Mouse (Mus musculus) thymus, postnatal 4 days (tissue): ENCODE results near the gene Rnf40.
"Not testable (repeated sequence)": the region's sequence is repeated elsewhere in the genome, so short reads cannot be mapped to it uniquely, and the experiment has no call there.

ENCODE experiments used
- DNase-seq: peaks from one replicate; pipeline ENCODE4 v3.0.0; 2021

Gene Rnf40

DNA sequence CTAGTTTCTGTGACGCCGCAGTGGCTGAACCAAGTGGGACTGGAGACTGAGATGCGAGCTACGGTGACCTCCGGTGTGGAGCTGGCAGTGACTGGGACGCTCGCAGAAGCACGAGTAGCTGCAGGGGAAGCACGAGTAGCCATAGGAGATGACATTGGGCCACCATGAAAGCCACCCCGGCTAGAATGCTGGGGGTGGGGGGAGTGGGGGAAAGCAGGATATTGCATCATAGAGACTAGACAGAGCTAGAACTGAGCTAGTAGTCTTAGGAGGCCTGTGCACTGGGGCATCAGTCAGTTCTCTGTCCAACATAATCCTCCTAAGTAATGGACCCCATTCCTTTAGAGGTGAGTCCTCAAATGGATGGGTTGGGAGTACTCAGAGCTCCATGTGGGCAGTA lies 15.7 kb downstream of the Rnf40 start:
- no peak for DNase-seq

DNA sequence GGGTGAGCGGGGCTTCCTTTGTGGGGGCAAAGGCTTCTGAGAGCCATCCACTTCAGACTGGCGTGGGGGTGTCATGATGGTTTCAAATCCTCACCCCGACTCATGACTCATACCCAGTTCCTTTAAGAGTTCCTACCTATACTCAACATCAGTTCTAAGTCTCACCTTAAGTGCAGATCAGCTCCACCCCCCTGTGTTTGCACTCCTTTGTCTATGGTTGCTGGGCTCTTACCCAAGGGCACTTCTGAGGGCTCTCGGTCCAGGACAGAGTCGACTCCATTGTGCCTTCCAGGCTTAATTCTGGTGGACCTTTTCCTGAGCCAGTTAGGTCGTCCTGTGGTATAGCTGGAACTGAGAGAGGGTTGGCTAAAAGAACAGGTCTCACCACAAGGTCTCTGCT lies 18.6 kb downstream of the Rnf40 start:
- no peak for DNase-seq

DNA sequence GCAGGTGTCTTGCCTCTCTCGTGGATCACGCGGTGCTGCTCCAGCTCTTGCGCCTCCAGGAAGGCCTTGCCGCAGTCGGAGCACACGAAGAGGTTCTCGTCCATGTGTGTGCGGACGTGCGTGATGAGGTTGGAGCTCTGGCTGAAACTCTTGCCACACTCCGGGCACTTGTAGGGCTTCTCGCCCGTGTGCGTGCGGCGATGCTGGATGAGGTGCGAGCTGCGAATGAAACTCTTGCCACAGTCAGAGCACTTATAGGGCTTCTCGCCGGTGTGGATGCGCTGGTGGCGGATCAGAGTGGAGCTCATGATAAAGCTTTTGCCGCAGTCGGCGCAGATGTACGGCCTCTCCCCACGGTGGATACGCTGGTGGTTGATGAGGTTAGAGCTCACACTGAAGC lies 22.4 kb downstream of the Rnf40 start:
- DNase-seq, result no peak

DNA sequence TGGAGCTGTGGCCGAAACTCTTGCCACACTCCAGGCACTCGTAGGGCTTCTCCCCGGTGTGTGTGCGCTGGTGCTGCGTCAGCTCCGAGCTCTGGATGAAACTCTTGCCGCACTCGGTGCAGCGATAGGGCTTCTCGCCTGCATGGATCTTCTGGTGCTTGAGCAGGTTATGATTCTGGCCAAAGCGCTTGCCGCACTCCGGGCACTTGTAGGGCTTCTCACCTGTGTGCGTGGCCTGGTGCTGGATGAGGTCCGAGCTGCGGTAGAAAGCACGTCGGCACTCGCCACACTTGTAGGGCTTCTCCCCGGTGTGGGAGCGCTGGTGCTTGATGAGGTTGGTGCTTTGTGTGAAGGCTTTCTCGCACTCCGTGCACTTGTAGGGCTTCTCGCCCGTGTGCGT lies 23.0 kb downstream of the Rnf40 start:
- no peak for DNase-seq

DNA sequence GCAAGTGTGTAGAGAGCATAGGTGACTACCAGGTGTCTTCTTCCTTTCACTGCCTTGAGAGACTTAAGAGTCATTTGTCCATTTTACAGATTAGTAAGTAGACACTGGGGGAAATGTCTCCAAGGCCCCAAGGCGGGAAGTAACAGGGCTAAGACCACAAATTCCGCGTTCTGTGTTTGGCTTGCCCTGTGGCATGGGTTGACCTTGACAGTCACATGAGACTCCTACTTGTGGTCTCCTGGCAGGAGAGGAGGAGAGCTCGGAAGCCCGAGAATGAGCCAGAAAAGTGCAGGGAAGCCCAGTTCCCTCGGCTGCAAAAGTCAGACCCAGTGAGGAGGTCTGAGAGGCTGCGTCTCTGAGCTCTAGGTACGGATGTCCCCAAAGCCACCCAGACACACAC lies 24.9 kb downstream of the Rnf40 start:
- DNase-seq, result no peak

DNA sequence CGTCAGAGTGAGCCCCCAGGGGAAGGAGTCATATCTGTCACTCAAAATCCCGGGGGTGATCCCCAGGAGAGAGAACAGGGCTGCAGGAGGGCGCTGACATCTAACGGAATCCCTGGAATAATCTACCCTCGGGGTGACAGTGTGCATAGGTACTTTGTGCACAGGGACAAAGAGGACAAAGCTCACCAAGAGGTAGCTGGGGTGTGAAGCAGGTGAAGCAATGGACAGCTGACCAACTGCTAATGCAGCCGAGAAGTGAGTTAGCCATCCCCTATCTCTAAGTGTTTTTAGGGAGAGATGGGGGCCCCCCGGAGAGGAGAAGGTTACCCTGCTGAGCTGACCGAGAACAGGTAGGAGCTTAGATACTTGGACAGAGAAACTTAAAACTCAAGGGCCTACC lies 25.5 kb downstream of the Rnf40 start:
- DNase-seq, result no peak

DNA sequence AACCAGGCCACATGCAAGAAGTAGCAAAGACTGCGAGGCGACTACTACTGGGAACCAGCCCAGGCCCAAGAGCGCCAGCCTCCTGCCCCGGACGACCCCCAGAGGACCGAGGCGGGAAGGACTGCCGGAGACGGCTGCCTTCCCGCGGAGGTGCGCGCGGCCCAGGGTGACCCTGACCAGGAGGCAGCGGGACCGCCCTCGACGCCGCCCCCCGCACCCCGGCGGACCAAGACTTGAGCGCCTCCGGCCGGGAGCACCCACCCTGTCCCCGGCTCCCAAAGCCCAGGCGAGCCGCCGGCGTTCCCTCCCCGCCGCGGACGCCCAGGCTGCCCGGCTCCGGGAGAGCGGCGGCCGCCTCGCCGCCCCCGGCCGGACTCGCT lies 25.9 kb downstream of the Rnf40 start:
- DNase-seq, result peak; percentile 75

DNA sequence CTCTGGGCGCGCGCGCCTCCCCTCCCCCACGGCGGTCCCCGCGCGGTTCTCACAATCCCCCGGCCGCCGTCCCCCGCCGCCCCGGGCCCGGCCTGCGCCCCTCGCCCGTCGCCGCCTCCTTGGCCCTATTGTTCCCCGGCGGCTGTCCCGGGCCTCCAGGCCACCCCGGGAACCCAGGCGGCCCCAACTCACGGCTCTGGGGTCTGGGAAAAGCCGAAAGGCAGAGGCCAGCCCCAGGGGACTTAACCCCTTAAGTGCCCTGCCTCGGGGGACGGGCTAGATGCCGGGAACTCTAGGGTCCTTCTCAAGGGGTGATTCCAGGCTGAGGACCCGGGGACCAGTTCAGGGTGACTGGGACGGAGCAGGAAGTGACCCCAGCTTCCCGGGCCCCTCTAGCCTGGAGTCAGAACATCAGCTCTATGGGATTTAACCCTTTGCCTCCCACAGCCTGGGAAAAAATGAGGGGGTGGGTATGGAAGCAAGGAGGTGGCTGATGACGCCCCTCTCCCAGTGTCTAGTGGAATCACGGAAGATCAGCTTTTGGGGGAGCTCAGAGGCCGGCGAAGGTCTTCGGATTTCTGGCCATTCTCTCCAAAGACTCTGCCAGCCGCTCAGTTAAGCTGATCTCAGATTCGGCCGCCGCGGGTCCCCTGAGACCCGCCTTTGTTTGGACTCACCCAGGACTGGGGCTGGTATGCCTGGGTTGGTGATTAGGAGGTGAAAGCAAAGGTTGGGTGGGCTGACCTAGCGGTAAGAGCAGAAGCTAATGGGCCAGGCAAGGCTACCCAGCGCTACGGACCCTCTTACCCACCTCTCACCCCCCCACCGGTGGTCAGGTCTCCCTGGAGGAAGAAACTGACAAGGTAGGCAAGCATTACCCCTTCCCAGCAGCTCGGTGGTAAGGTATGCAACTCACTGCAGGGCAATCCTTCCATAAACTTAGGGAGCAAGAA lies 26.6 kb downstream of the Rnf40 start, which contains the start of gene Zfp629:
Gene Zfp629 (minus strand): TSS at position 907 of the 953 bp plus-strand sequence.
- peak; percentile 78 for DNase-seq

DNA sequence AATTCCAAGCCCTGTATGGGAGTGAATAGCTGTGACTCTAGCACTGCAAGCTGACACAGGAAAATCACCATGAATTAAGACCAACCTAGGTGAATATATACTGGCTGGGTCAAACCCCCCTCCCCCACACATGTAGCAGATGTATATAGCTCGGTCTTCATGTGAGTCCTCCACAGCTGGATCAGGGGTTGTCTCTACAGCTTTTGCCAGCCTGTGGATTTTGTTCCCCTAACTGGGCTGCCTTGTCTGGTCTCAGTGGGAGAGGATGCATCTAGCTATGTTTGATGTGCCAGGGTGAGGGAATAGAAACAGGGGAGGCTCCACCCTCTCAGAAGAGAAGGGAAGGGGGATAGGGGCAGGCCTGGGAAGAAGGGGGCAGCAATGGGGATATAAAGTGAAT lies 27.8 kb downstream of the Rnf40 start:
- DNase-seq, result peak; percentile 63

DNA sequence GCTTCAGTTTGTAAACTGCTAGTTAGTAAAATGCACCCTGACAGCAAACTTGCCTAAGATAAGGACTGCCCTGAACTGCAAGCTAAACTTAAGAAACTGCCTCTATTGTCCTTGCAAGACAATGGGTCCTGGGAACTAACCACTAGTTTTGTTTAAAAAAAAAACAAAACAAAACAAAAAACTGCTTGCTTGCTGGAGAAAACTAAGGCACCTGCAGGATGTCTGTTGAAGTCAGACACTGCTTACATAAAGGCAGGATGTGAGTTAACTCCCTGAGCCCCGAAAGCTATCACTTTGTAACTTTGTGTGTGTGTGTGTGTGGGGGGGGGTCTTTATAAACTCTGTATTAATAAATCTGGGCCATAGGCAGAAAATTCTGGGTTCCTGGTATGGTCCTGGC lies 28.3 kb downstream of the Rnf40 start:
- no peak for DNase-seq

DNA sequence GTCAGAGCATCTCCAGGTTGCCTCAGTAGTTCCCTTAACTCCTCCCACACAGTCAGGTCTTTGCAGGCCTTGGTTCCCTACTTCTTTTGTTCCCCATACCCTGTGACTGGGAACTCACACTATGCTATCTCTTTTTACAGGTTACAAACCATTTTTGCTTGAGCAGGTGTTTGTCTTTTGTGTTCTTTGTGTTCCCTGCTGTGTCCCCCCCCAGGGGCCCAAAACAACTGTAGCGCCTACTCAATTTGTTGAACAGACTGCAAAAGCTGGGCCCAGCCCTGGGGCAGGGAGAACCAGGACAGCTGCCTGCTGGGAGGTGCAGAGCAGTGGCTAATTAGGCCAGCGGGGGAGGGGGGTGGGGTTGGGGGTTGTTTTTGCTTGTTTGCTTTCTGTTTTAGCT lies 29.4 kb downstream of the Rnf40 start:
- DNase-seq, result peak; percentile 73

DNA sequence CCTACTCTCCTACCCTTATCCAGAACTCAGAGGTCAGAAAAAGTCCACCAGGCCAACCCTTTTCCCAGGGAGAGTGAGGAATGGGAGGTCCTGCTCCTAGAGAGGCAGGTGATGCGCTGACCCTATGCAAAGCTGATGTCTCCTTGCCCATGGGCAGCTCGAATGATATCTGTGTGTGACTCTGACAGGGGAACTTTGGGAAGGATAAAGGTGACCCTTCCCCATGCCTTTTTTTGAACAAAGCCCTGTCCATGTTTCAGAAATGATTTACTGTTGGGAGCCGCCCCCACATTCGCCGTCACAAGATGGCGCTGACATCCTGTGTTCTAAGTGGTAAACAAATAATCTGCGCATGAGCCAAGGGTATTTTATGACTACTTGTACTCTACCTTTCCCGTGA lies 29.8 kb downstream of the Rnf40 start:
- peak; percentile 34 for DNase-seq

DNA sequence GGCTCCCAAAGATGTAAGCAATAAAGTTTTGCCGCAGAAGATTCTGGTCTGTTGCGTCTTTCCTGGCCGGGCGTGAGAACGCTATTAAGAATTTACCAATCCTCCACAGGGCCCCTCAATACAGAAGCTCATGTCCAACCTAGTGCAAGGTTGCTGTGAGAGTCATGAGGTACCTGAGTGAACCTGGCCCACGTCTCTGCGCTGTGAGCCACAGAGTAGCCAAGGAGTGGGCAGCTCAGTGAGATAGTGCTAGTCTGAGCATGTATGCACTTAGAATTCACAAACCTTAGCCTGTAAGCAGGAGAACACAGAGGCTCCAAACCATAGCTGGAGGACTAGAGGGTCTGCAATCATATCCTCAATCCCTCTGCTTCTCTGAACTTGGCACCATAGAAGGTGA lies 37.5 kb downstream of the Rnf40 start:
- no peak for DNase-seq

DNA sequence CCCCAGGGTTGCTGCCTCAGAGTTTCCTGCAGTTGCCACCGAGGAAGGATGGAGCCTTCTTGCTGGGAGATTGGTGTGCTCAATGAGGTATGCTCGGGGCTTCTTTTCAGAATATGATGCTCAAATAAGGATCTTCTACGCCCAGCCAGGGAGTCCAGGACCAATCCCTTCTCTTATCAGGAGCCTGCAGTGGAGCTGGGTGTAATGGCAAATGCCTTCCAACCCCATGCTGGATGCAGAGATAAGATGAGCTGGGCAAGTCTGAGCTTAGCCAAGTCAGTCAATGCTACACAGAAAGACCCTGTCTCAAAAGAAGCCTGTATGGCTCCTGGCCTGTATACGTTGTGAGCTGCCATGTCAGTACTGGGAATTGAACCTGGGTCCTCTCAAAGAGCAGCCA lies 37.9 kb downstream of the Rnf40 start:
- DNase-seq, result no peak

DNA sequence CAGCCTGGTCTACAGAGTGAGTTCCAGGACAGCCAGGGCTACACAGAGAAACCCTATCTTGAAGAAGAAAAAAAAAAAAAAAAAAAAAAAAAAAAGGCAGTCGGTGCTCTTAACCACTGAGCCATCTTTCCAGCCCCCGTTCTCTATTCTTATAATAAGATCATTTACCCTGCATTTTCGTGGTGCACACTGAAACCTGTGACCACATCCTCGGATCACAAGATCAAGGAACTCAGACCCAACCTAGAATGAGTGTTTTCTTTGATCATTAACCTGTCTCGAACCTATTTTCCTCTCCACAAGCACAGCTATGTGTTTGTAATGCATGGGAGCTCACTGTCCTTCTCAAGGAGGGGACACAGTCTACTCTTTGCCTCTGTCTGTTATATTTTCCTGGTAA lies 40.1 kb downstream of the Rnf40 start:
- DNase-seq, result no peak

DNA sequence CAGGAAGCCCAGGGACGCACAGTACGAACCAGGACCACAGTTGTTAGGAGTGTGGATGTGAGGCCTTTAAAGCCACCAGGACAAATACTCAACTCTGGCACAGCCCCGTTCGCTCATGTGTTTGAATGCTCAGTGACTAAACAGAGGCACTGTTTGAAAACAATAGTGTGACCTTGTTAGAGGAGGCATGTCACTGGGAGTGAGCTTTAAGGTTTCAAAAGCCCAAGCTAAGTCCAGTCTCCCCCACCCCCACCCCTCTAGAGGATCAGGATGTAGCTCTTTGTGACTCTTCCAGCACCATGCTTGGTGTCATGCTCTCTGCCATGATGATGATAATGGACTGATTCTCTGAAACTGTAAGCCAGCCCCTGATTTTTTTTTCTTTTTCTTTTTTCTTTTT lies 42.8 kb downstream of the Rnf40 start:
- DNase-seq, result no peak

DNA sequence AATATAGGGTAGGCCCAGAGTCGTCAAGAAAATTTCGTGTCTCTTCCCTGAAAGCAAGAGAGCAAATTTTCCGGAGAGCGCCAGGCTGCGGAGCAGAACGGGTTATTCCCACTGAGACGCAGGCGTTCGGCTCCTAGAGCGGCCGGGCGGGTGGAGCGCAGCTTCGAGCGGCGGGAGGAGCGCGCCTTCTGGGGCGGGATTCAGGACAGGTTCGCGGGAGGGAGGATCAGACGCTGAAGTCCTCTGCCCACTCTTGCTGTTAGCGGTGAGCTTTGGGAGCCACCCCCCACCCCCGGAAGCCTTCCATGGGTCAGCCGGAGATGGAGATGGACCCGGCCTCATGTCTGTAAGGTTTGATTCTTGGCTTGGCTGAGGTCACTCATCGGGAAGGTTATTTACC lies 48.4 kb downstream of the Rnf40 start:
- DNase-seq, result peak; percentile 40

DNA sequence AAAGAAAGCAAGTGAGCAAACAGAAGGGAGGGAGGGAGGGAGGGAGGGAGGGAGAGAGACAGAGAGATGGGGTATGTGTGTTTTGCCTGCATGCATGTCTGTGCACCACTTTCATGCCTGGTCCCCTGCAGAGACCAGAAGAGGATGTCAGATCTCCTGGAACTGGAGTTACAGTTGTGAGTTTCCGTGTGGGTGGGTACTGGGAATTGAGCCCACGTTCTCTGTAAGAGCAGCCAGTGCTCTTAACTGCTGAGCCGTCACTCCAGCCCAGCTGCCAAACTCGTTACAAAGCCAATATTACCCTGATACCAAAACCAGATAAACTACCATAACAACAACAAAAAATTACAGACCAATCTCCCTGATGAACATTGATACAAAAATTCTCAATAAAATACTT lies 52.7 kb downstream of the Rnf40 start:
- no peak for DNase-seq

DNA sequence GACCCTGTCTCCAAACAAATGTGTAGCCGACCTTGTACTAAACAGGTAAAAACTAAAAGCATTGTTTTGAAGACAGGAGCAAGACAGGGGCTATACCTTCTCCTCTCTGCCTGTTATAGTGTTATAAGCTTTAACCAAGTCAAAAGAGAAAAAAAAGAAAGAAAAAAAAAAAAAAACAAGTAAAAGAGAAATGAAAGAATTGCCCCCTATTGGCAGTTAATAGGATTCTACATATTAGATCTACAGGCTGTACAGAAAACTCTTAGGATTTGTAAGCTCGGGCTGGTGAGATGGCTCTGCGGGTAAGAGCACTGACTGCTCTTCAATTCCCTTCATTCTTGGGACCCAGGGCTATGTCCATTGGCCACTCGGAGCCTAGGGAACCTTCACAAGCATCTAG lies 53.7 kb downstream of the Rnf40 start:
- no peak for DNase-seq

DNA sequence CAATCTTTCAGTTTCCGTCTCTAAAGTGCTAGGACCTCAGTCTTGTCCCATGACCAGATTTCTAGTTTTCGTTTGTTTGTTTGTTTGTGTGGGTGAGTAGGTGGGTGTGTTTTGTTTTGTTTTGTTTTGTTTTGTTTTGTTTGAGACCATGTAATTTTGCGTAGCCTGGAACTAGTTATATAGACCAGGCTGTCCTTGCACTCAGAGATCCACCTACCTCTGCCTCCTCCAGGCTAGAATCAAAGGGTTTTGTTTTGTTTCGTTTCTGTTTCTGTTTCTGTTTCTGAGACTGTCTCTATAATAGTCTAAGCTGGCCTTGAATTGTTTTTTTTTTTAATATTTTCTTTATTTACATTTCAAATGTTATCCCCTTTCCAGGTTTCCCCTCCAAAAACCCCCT lies 57.8 kb downstream of the Rnf40 start:
- no peak for DNase-seq

DNA sequence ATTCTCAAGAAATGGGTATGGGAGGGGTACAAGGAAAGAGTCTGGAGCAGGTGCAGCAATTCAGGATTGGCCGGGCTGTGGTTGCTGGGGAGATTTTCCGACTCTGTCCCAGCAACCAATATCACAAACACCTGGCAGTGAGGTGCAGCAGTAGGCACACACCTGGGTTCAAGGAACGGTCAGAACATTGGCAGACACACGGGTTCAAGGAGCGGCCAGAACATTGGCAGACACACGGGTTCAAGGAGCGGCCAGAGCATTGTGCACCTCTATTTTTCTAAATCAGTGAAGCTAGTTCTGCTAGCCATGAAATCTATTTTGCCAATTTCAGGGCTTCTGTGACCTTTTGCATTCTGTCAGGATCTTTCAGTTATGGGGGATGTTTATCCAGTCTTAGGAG lies 59.0 kb downstream of the Rnf40 start:
- DNase-seq, result not testable (repeated sequence)

DNA sequence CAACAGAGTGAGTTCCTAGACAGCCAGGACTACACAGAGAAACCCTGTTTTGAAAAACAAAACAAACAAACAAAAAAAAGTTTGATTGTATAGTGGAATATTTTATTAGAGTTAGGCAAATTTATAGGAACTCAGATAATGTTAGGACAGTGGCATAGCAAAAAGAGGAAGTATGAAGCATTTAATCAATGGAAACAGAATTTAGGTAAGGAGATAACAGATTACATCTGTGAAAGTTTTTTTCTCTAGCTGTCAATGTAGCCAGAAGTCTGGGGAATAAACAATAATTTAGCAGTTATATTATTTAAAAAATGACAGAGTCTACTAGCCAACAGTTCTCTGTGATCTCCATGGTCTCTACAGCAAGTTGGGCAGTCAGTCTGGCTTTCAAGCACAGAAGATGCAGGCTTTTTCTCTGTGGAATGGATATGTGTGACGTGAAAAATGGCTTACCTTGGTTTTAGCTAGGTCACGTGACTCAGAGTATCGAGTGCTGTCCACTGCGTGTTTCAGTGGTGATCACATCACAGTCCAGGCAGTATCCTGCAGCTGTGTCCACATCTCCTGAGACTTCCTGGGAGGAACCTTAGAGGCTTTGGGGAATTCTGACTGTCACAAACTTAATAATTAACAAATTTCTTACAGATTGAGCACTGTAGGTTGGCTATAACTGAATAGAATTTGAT lies 60.1 kb downstream of the Rnf40 start:
- DNase-seq, result no peak

DNA sequence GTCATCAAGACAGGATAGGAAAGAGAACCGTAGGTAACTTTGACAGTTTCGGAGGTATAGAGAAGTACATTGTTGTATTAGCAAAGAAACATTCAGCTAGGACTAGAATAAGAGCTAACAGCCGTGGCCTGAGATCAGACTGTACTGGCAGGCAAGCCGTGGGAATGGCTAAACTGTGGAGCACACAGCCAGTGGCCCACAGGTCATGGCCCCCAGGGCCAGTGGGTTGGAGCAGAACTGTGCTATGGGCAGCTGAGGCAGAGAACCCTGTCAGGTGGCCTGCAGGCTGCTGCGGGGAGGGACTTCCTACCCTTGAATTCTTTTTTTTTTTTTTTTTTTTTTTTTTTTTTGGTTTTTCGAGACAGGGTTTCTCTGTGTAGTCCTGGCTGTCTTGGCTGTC lies 60.6 kb downstream of the Rnf40 start:
- no peak for DNase-seq

DNA sequence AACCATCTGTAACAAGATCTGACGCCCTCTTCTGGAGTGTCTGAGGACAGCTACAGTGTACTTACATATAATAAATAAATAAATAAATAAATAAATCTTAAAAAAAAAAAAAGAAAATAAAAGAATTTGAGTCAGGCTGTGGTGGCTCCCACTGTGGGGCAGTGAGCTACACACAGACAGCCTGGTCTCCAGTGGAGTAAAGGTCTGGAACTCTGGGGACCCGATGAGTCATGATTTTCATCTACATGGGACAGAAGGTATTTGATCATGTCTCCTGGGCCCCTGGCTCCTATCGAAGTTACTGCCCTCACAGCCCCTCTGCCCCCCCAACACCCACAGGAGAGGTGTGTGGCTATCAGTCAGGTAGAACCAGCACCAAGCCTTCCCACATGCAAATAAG lies 63.1 kb downstream of the Rnf40 start:
- no peak for DNase-seq
